Comparison of ENCODE assay signal across 8 mouse cellular contexts in the genomic region with DNA sequence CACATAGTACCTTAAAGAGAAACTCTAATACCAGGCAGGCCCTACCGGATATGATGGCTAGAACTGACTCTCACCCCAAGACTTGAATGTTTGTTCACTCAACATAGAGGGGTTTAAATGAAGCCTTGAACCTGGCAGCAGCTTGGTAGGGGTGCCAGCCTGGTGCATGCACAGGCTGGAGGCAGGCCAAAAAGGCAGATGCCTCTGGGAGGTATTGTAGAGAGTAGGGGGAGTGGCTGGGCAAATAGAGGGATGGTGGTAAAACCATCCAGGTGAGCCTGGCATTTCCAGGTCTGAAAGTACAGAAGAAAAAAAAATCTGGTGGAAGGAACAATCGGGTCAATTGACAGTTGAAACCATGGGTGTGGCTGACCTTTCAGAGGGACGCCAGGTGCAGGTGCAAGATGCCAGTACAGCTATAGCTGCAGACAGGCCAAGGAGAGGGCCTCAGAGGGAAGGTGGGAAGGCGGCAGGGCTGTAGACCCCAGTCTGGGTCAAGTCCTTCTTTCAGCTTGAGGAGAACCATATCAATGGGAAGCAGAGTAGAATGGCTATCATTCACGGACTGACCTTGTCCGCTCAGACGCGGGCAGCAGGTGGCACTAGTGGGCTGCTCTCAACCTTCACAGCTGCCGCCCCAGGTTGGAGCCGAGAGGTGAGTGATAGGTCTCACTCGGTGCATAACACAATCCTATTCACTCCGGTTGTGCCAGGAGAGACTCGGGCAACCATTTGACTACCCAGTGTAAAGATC. TPM values are rescaled to one million over a fixed set of nuclear protein-coding genes. Genes with fewer than 3 reads are reported as not detected.
DNase-seq lines count a peak whose midpoint lies in the region; ATAC-seq lines count a peak whose summit lies in the region.

No protein-coding gene starts in this region.

- 0 out of 2 replicates have a peak, but pooled peaks cover 4% of the 10 kb centered on the region for H3K9me3 ChIP-seq in forebrain, embryonic 12.5 days
- H3K9me3 ChIP-seq in hindbrain, embryonic 12.5 days (replicated peaks): no peaks in the 10 kb centered on the region; the same call in 1 of the 2 replicates

- ATAC-seq in frontal cortex, adult (ENCODE audit: low TSS enrichment): peak; percentile 89
- ATAC-seq in forebrain, embryonic 12.5 days (ENCODE audit: low FRiP score): peak; percentile 82
- ATAC-seq in hindbrain, embryonic 12.5 days (ENCODE audit: low FRiP score): peak; percentile 83

- H3K4me2 ChIP-seq in forebrain, embryonic 12.5 days: peak overlapping the region; percentile 45
- H3K4me2 ChIP-seq in hindbrain, embryonic 12.5 days (replicated peaks): peak overlapping the region; percentile 45

- no peak overlapping the region for H3K27ac ChIP-seq in forebrain, embryonic 12.5 days
- H3K27ac ChIP-seq in hindbrain, embryonic 12.5 days: no peak overlapping the region

- DNase-seq in frontal cortex, postnatal 14 days (ENCODE audit: low spot score in 2 of 2): no peak
- DNase-seq in c-Kit-positive CD71-positive TER-119-positive erythroid progenitor cells, embryonic 14.5 days (ENCODE audit: low spot score): peak; percentile 68
- DNase-seq in layer of hippocampus, postnatal 36 days: peak; percentile 59 to 67
- peak; percentile 70 to 81 for DNase-seq in lung, postnatal 4 days
- peak; percentile 77 to 78 for DNase-seq in right cerebral cortex, adult 2 months (ENCODE audit: low spot score in 2 of 2)

- 0 out of 2 replicates have a peak, but pooled peaks cover 4% of the 10 kb centered on the region for H3K27me3 ChIP-seq in forebrain, embryonic 12.5 days
- peaks cover 12% of the 10 kb centered on the region for H3K27me3 ChIP-seq in hindbrain, embryonic 12.5 days

- no peaks in the 10 kb centered on the region for H3K36me3 ChIP-seq in forebrain, embryonic 12.5 days (replicated peaks)
- H3K36me3 ChIP-seq in hindbrain, embryonic 12.5 days: no peaks in the 10 kb centered on the region

- no peak overlapping the region; the same call in 1 of the 2 replicates for H3K9ac ChIP-seq in forebrain, embryonic 12.5 days
- H3K9ac ChIP-seq in hindbrain, embryonic 12.5 days: peak overlapping the region; percentile 36; the same call in 1 of the 2 replicates

- H3K4me3 ChIP-seq in forebrain, embryonic 12.5 days (replicated peaks): 0 out of 2 replicates have a peak overlapping the region, but pooled peaks have one; percentile 11
- H3K4me3 ChIP-seq in hindbrain, embryonic 12.5 days: 0 out of 2 replicates have a peak overlapping the region, but pooled peaks have one; percentile 14

- WGBS in forebrain, embryonic 12.5 days: 16% methylated on average over 13 of the region's 13 CpGs
- WGBS in hindbrain, embryonic 12.5 days: 14% methylated on average over 13 of the region's 13 CpGs

- peaks cover 4% of the 10 kb centered on the region; the same call in 1 of the 2 replicates for H3K4me1 ChIP-seq in forebrain, embryonic 12.5 days
- peaks cover 3% of the 10 kb centered on the region; the same call in 1 of the 2 replicates for H3K4me1 ChIP-seq in hindbrain, embryonic 12.5 days

RNA-seq across cellular contexts. Expression of gene Mob2, which starts 9.8 kb away (rescaled TPM):
- polyA plus RNA-seq in forebrain, embryonic 12.5 days (2016; fragmentation: Nextera tagmentation; extraction: Ambion mirVana): 46.4 and 46.9 TPM in 2 replicates
- 48.0 and 48.8 TPM in 2 replicates for polyA plus RNA-seq in hindbrain, embryonic 12.5 days (2016; fragmentation: Nextera tagmentation; extraction: Ambion mirVana)
- total RNA-seq in layer of hippocampus, postnatal 36 days (2021): 10 to 100 TPM; 28.4 to 29.9 TPM

RNA-seq across cellular contexts. Expression of gene Dusp8, which starts 25.0 kb away (rescaled TPM):
- polyA plus RNA-seq in forebrain, embryonic 12.5 days (2016; fragmentation: Nextera tagmentation; extraction: Ambion mirVana): 45.0 and 45.8 TPM in 2 replicates
- 49.1 and 53.8 TPM in 2 replicates for polyA plus RNA-seq in hindbrain, embryonic 12.5 days (2016; fragmentation: Nextera tagmentation; extraction: Ambion mirVana)
- 100 to 1,000 TPM; 123 to 125 TPM for total RNA-seq in layer of hippocampus, postnatal 36 days (2021)

RNA-seq across cellular contexts. Expression of gene Gm45618, which starts 49.9 kb away (rescaled TPM):
- not detected in 2 replicates for polyA plus RNA-seq in forebrain, embryonic 12.5 days (2016; fragmentation: Nextera tagmentation; extraction: Ambion mirVana)
- polyA plus RNA-seq in hindbrain, embryonic 12.5 days (2016; fragmentation: Nextera tagmentation; extraction: Ambion mirVana): not detected in 2 replicates
- total RNA-seq in layer of hippocampus, postnatal 36 days (2021): not detected

Comparison
In these comparisons a context has a peak if more than half of its experiments do, and no peak if none do; other contexts are left out.
1. DNase-seq: peak in c-Kit-positive CD71-positive TER-119-positive erythroid progenitor cells, embryonic 14.5 days (single experiment), layer of hippocampus, postnatal 36 days (2 of 2), lung, postnatal 4 days (2 of 2) and right cerebral cortex, adult 2 months (2 of 2); none in frontal cortex, postnatal 14 days (0 of 2).
2. Peak in every context shown above with its lines, with median percentiles within 50 percentile points of each other: ATAC-seq.